Mouse (Mus musculus) E14TG2a.4 (cell line): ENCODE data around the gene Agtpbp1.

Experiments used
- CTCF ChIP-seq: conservative IDR thresholded peaks from 2 replicates; pipeline ENCODE4 v1.5.1; 2014; ENCODE audit warnings: low read length
- NANOG ChIP-seq: IDR thresholded peaks from 2 replicates; pipeline ENCODE4 v1.6.1; 2014; ENCODE audit warnings: borderline replicate concordance, low read length, mixed read lengths

- TF ChIP-seq CTCF (no peak), NANOG (no peak)
Measured at GRCm38 (mm10) chr13:59467591-59467990, 117.4 kb downstream of the Agtpbp1 start.
